Mouse (Mus musculus): ENCODE results near the gene Tgoln1.

Gene Tgoln1

DNA sequence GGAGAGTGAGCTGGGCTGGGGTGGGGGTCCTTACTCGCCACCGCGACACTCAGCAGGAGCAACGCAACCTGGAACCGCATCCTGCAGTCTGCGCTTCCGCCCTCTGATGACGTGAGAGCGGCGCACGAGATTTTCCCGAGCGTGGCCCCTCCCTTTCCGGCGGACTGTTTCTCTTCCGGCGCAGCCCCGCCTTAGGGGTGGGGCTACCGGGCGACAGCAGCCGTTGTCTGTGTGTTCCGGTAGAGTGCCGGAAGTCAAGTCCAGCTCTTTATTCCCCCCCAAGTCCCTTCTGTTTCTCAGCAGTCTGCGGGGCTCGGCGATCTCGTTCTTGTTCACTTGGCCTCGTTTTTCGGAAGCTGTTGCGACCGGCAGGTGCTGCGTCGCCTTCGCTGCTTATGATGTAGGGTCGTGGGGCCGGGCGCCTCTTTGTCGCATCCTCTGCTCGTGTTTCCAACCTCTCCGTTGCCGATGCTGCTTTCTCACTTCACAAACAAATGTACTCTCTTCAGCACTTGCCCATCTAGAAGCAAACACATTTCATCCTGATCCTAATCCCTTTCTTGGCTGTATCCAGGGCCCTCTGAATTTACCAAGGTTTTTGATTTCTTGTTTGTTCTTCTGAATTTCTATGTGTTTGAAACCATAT, at the start of gene Tgoln1:
Tgoln1 (minus strand) TSS at position 358 of the 646 bp plus-strand sequence.
- peak; percentile 91 for DNase-seq (ENCODE audit: low spot score)

- DNase-seq (ENCODE audit: low spot score): no peak
These were observed 47.5 kb upstream of the Tgoln1 start for GRCm38 (mm10) chr6:72664290-72664689.

DNA sequence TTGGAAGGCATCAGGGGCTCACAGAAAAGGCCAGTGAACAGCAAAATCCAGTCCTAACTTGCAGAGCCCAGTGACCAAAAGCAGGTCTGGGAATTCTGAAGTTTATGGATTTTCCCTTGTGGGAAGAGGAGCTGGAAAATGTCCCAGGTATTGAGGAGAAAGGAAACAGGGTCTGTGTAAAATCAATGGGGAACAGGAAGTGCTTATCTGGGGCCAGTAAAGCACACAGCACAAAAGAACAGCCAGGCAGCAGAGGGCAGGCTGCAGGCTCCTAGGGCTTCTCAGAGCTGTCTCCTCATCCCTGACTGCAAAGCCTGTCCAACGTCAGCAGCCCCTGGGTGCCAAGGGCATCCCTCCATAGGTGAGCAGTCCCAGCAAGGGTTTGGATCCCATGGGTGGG, 46.2 kb upstream of the Tgoln1 start:
- peak; percentile 52 for DNase-seq (ENCODE audit: low spot score)

- no peak for DNase-seq (ENCODE audit: low spot score)
These were observed 43.6 kb upstream of the Tgoln1 start for GRCm38 (mm10) chr6:72660391-72660720.

GRCm38 (mm10) chr6:72659717-72660390, 43.1 kb upstream of the Tgoln1 start:
- DNase-seq (ENCODE audit: low spot score): no peak

DNA sequence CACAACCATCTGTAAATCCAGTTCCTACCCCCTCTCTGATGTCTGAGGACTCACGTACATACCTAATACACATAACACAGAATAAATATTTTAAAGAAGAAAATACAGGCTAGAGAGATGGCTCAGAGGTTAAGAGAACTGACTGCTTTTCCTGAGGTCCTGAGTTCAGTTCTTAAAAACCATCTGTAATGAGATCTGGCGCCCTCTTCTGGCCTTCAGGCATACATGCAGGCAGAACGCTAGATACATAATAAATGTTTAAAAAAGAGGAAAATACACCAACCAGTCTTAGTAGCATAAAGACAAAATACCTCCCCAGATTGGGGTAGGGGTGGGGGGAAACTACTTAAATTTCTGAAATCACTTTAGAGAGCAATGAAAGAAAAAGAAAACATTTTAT, 41.2 kb upstream of the Tgoln1 start:
- no peak for DNase-seq (ENCODE audit: low spot score)

GRCm38 (mm10) chr6:72656053-72656442, 39.2 kb upstream of the Tgoln1 start:
- DNase-seq (ENCODE audit: low spot score): no peak

GRCm38 (mm10) chr6:72655309-72656052, 38.7 kb upstream of the Tgoln1 start:
- peak; percentile 68 for DNase-seq (ENCODE audit: low spot score)

GRCm38 (mm10) chr6:72654355-72654754, 37.6 kb upstream of the Tgoln1 start:
- DNase-seq (ENCODE audit: low spot score): no peak

DNA sequence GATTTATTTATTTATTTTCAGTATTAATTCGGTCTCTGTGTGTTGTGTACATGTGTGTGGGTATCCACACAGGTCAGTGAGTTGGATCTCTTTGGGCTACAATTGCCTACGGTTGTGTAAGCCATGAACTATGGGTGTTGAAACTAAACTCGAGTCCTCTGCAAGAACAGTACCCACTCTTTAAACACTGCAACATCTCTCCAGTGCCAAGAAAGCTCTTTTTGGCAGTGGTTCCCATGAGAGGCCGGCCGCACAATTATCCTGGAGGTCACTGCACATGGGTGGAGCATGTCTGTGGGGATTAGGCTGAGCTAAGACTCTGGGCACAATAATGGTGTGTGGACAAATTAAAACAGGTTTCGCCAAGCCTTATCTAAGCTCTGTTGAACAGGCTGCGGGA, 36.6 kb upstream of the Tgoln1 start:
- DNase-seq (ENCODE audit: low spot score): no peak

DNA sequence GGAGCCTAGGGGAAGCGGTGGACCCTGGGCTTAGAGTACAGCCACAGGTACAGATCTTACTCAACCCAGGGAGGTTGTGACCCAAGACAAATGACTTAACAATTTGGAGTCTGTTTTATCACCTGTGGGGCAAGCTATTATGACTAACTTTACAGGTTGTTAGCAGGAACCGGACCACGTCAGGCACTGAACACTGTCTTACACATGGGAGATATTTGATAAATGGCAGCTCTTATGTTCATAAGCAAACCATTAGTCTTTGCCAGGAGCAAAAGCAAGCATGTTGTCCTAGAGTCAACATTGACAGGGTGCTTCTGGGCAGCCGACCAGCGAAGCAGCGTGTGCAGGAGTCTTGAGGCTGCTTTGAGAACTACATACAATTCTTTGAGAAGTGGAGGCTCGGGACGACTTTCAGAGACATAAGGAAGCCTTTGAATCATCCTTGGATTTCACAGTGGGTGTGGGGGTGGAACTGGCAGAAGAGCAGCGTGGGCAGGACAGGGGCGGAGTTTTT, 33.6 kb upstream of the Tgoln1 start:
- DNase-seq (ENCODE audit: low spot score): no peak

DNA sequence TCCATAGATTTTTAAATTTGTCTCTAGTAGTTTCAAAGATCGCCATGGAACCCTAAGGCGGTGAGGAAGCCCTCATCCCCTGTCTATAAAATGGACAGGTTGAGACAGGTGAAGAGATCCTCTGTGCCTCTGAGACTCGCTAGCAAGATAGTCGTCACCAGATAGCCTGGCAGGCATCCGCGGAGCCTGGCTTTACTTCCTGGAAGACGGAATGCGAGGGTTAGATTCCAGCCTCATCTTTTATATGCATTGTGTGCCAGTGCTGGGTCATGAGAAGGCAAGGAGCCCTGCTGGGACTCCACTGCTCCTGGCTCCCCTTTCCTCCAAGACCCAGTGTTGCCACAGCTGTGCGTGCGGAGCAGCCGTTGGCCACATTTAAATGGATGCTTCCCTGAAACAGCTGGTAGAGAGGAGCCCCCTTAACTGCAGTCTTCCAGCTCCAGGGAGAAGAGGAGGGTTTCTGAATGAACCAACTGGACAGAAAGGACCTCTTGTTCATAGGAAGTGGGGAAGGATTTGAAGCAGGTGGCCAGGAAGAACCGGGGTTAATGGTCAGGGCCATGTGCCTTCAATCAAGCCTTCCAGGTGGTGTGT, 31.3 kb upstream of the Tgoln1 start:
- DNase-seq (ENCODE audit: low spot score): no peak

DNA sequence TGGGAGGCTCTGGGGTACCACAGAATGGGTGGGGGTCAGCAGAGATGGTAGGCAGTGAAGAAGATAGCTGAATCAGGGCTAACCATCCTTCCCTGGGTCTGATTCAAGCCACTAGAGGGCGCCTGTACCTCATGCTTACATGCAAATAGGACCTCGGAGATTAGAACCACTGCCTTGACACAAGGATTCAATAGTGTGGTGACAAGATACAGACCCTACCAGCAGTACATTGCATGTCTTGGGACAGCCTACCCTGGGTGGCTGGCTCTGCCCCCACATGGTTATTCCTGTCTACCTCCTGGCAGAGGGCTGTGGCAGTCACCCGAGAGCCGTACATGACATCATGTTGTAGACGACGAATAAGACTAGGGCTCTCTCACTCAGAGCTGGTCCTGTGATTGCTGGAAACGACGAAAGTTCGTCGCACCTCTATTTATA, 30.6 kb upstream of the Tgoln1 start:
- peak; percentile 49 for DNase-seq (ENCODE audit: low spot score)

- DNase-seq (ENCODE audit: low spot score): no peak
These were observed 28.6 kb upstream of the Tgoln1 start for GRCm38 (mm10) chr6:72645364-72645763.

GRCm38 (mm10) chr6:72644576-72644975, 27.8 kb upstream of the Tgoln1 start:
- DNase-seq (ENCODE audit: low spot score): no peak

DNA sequence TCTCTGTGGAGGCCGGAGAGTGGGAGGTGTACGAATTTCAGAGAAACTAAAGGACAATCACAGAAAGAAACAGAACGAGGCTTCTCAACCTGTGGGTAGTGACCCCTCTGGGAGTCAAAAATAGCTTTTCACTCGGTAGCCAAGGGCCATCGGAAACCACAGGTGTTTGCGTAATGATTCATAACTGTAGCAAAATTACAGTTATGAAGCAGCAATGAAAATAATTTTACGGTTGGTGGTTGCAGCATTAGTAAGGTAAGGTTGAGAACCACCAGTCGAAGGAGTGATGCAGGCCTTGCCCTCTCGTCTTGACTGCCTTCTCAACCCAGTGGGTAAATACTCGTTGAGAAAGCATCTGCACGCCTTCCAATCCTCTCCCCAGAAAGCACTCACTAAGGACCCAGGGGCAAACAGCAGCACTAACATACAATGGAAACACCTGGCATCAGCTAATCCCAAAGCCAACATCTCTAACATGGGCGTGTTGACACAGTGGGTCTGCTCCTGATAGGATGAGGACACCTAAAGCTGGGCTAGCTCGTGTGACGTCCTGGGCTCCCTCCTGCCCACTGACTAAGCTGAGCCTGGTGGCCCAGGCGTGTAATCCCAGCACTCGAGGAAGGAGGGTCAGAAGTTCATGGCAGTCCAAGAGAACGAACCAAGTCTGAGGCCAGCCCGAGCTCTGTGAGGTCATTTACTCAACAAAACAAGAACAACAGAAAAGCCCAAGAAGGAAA, 24.6 kb upstream of the Tgoln1 start:
- no peak for DNase-seq (ENCODE audit: low spot score)

GRCm38 (mm10) chr6:72636940-72637339, 20.1 kb upstream of the Tgoln1 start:
- DNase-seq (ENCODE audit: low spot score): no peak

GRCm38 (mm10) chr6:72635760-72636431, 19.1 kb upstream of the Tgoln1 start:
- DNase-seq (ENCODE audit: low spot score): peak; percentile 72

- no peak for DNase-seq (ENCODE audit: low spot score)
These were observed 17.5 kb upstream of the Tgoln1 start for GRCm38 (mm10) chr6:72634311-72634710.

DNA sequence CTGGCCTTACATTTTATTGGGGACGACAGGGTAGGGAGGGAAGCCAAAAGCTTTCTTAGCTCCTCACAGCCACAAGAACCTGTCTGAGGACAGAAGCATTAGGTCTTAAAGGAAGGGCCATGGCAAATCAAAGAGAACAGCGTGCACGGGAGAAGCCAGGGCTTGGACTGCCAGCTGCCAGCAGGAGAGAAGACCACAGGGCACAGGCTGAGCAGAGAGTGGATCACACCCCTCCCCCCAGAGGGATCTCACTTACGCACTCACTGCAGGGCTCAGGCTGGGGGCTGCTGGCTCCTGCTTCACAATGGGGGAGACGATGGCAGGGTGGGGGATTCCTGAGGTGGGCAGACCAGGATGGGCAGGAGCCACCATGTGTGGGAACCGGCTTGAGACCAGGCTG, 14.9 kb upstream of the Tgoln1 start:
- DNase-seq (ENCODE audit: low spot score): no peak

GRCm38 (mm10) chr6:72630961-72631360, 14.2 kb upstream of the Tgoln1 start:
- DNase-seq (ENCODE audit: low spot score): no peak
